Comparison of ENCODE assay signal across 10 mouse cellular contexts in the genomic region with DNA sequence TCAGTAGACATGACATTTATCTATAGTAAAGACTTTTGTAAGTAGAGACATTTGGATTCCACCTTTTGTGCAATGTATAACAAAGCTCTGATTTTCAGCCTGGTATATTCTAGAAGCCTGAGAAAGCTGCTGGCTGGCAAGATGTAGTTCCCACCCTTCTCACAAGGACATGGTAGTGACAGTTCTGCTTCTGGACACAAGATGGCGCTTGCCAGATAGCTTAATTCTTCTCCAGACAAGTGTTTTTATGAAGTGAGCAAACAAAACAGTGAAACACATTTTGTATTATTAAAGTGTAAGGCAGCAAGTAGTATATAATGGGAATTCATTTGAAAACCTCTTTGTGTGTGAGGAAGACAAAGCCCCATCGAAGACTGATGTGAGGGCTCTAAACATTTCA. TPM values are rescaled to one million over a fixed set of nuclear protein-coding genes. Genes with fewer than 3 reads are reported as not detected.
A peak's percentile ranks its signal among the peaks of the same experiment; 100 is the strongest.
DNase-seq lines count a peak whose midpoint lies in the region; ATAC-seq and TF ChIP-seq lines count a peak whose summit lies in the region.
"Had no signal": no experiment of that assay in that cellular context is flagged by ENCODE, and none has a peak within 500 bp of the region (broad histone marks: within the 10 kb centered on the region; RNA-seq: fewer than 3 reads in every experiment).

No protein-coding gene starts in this region.

- intact Hi-C loops in left cerebral cortex, postnatal 10 days (cut with DNase I), result no loop called here

- no peaks in the 10 kb centered on the region for H3K4me1 ChIP-seq in kidney, embryonic 15.5 days
- peaks cover 0 to 6% of the 10 kb centered on the region in 2 experiments; a peak in 3 of 4 replicates for H3K4me1 ChIP-seq in MEL (ENCODE audit: control insufficient read depth in 1 of 2, insufficient read depth in 2 of 2, low read length in 2 of 2)
- no peaks in the 10 kb centered on the region for H3K4me1 ChIP-seq in neural tube, embryonic 14.5 days (ENCODE audit: control insufficient read depth, insufficient read depth, low read length)
- H3K4me1 ChIP-seq: embryonic facial prominence, embryonic 13.5 days; limb, embryonic 15.5 days had no signal

- no peaks in the 10 kb centered on the region for H3K36me3 ChIP-seq in kidney, embryonic 15.5 days
- H3K36me3 ChIP-seq in MEL (ENCODE audit: control insufficient read depth in 1 of 2, insufficient read depth in 2 of 2, low read length in 2 of 2), result peaks cover 0 to 7% of the 10 kb centered on the region in 2 experiments; a peak in 2 of 4 replicates
- no peaks in the 10 kb centered on the region for H3K36me3 ChIP-seq in neural tube, embryonic 14.5 days (ENCODE audit: control insufficient read depth, insufficient read depth, low read length)
- H3K36me3 ChIP-seq: embryonic facial prominence, embryonic 13.5 days; limb, embryonic 15.5 days had no signal

- no peak overlapping the region for H3K27ac ChIP-seq in kidney, embryonic 15.5 days
- no peak overlapping the region for H3K27ac ChIP-seq in MEL (ENCODE audit: control insufficient read depth, low read depth, low read length)
- H3K27ac ChIP-seq in neural tube, embryonic 14.5 days (ENCODE audit: low read depth, low read length), result no peak overlapping the region
- H3K27ac ChIP-seq: embryonic facial prominence, embryonic 13.5 days; limb, embryonic 15.5 days had no signal

- no peak overlapping the region for H3K4me3 ChIP-seq in kidney, embryonic 15.5 days (replicated peaks)
- no peak overlapping the region for H3K4me3 ChIP-seq in MEL (ENCODE audit: control insufficient read depth in 1 of 2, insufficient read depth in 1 of 2, low read depth in 2 of 2, low read length in 2 of 2)
- no peak overlapping the region for H3K4me3 ChIP-seq in neural tube, embryonic 14.5 days (ENCODE audit: low read depth, low read length)
- H3K4me3 ChIP-seq: embryonic facial prominence, embryonic 13.5 days; limb, embryonic 15.5 days had no signal

- 31% methylated on average over 2 of the region's 2 CpGs for WGBS in kidney, embryonic 15.5 days
- WGBS in neural tube, embryonic 14.5 days, result 36% methylated on average over 2 of the region's 2 CpGs

- ATAC-seq in kidney, embryonic 15.5 days (replicated peaks; ENCODE audit: low FRiP score), result no peak
- ATAC-seq in granulocyte monocyte progenitor cell, adult 5-6 weeks (replicated peaks; ENCODE audit: poor library complexity, severe bottlenecking), result peak; percentile 69
- peak; percentile 52; the same call in 1 of the 2 replicates for ATAC-seq in neural tube, embryonic 14.5 days (ENCODE audit: low read depth)

- peak; percentile 8 for DNase-seq in kidney, adult 11 months
- peak; percentile 81 for DNase-seq in MEL (ENCODE audit: low read depth, low spot score)
- peak; percentile 40 for DNase-seq in c-Kit-positive CD71-positive TER-119-positive erythroid progenitor cells, embryonic 14.5 days (ENCODE audit: low spot score)
- peak; percentile 34 to 39 for DNase-seq in left cerebral cortex, postnatal 10 days (ENCODE audit: extremely low spot score in 1 of 2, low spot score in 2 of 2)
- DNase-seq in thymus, postnatal 10 days (ENCODE audit: low spot score in 2 of 2), result no peak

- H3K79me2 ChIP-seq in MEL (ENCODE audit: control insufficient read depth, insufficient read depth, low read length, poor library complexity), result no peaks in the 10 kb centered on the region

- TF ChIP-seq CTCF in MEL (IDR thresholded peaks at IDR 0.05 in 2 of 3, conservative IDR thresholded peaks at IDR 0.05 in 1 of 3; ENCODE audit: control insufficient read depth in 1 of 3, insufficient read depth in 1 of 3, low read depth in 2 of 3, low read length in 3 of 3, poor library complexity in 1 of 3, severe bottlenecking in 1 of 3), result peak; percentile 53 to 76 (median 74)

- no peak overlapping the region for H3K9ac ChIP-seq in kidney, embryonic 15.5 days
- H3K9ac ChIP-seq in MEL (ENCODE audit: control insufficient read depth, low read depth, low read length, poor library complexity, severe bottlenecking), result no peak overlapping the region
- H3K9ac ChIP-seq in neural tube, embryonic 14.5 days (replicated peaks; ENCODE audit: low read depth, low read length), result no peak overlapping the region
- H3K9ac ChIP-seq: embryonic facial prominence, embryonic 13.5 days; limb, embryonic 15.5 days had no signal

- H3K4me2 ChIP-seq in kidney, embryonic 15.5 days, result no peak overlapping the region
- no peak overlapping the region for H3K4me2 ChIP-seq in neural tube, embryonic 14.5 days (ENCODE audit: low read depth, low read length)

- peak; percentile 53 for TF ChIP-seq RAD21 in MEL (IDR thresholded peaks at IDR 0.05; ENCODE audit: low read depth, low read length)

- no peak for TF ChIP-seq POLR2A in MEL (IDR thresholded peaks at IDR 0.05; ENCODE audit: control insufficient read depth in 1 of 2, insufficient read depth in 1 of 2, low read depth in 1 of 2, low read length in 2 of 2, poor library complexity in 1 of 2)

- peaks cover 7% of the 10 kb centered on the region for H3K27me3 ChIP-seq in kidney, embryonic 15.5 days
- H3K27me3 ChIP-seq in MEL (ENCODE audit: control insufficient read depth in 1 of 2, insufficient read depth in 2 of 2, low read length in 2 of 2), result no peaks in the 10 kb centered on the region; a peak in 1 of 4 replicates
- no peaks in the 10 kb centered on the region for H3K27me3 ChIP-seq in neural tube, embryonic 14.5 days (ENCODE audit: control insufficient read depth, insufficient read depth, low read length)
- H3K27me3 ChIP-seq: limb, embryonic 15.5 days had no signal

- TF ChIP-seq EP300 in MEL (IDR thresholded peaks at IDR 0.05; ENCODE audit: low read depth in 1 of 2, low read length in 2 of 2), result no peak

- H3K9me3 ChIP-seq in kidney, embryonic 15.5 days (replicated peaks), result no peaks in the 10 kb centered on the region
- no peaks in the 10 kb centered on the region for H3K9me3 ChIP-seq in MEL (replicated peaks; ENCODE audit: insufficient read depth, low read length)
- no peaks in the 10 kb centered on the region for H3K9me3 ChIP-seq in neural tube, embryonic 14.5 days (ENCODE audit: control insufficient read depth, low read length)
- H3K9me3 ChIP-seq: embryonic facial prominence, embryonic 13.5 days; limb, embryonic 15.5 days had no signal

TF ChIP-seq in MEL, 35 proteins besides CTCF, POLR2A, EP300 and RAD21:
- TF ChIP-seq SMC3 (IDR thresholded peaks at IDR 0.05; ENCODE audit: low read depth, low read length) (peak; percentile 75), CHD2 (IDR thresholded peaks at IDR 0.05; ENCODE audit: low read length) (no peak)

RNA-seq across cellular contexts. Expression of a gene that starts 9.2 kb away (rescaled TPM):
- 14.0 and 15.3 TPM in 2 replicates for polyA plus RNA-seq in kidney, embryonic 15.5 days (2015; fragmentation: Nextera tagmentation; extraction: Ambion mirVana)
- total RNA-seq in MEL (2012; rRNA removed), result 0.92 and 0.98 TPM in 2 replicates
- polyA plus RNA-seq in MEL (2012; ENCODE audit: insufficient read depth in 1 of 2, insufficient read length in 2 of 2, low read depth in 1 of 2, low replicate concordance in 2 of 2, missing spikeins in 1 of 2), result under 1 TPM in 1 of 2 experiments, not detected in 1; 0.56 TPM
- total RNA-seq in granulocyte monocyte progenitor cell, adult 5-6 weeks (2014; fragmentation: Nextera tagmentation), result 0.24 TPM in 1 of 2 replicates, not detected in the other
- not detected in 2 replicates for total RNA-seq in granulocyte monocyte progenitor cell, adult 5-6 weeks (2017)
- total RNA-seq in left cerebral cortex, postnatal 10 days (2021), result 1 to 10 TPM; 4.0 to 5.5 TPM
- 10.9 and 12.8 TPM in 2 replicates for polyA plus RNA-seq in neural tube, embryonic 14.5 days (2014; fragmentation: Nextera tagmentation; extraction: Ambion mirVana)

RNA-seq across cellular contexts. Expression of a gene that starts 40.0 kb away (rescaled TPM):
- polyA plus RNA-seq in kidney, embryonic 15.5 days (2015; fragmentation: Nextera tagmentation; extraction: Ambion mirVana), result not detected in 2 replicates
- not detected in 2 replicates for total RNA-seq in MEL (2012; rRNA removed)
- polyA plus RNA-seq in MEL (2012; ENCODE audit: insufficient read depth in 1 of 2, insufficient read length in 2 of 2, low read depth in 1 of 2, low replicate concordance in 2 of 2, missing spikeins in 1 of 2), result under 1 TPM in 1 of 2 experiments, not detected in 1; 0.15 TPM
- not detected in 2 replicates for total RNA-seq in granulocyte monocyte progenitor cell, adult 5-6 weeks (2014; fragmentation: Nextera tagmentation)
- total RNA-seq in granulocyte monocyte progenitor cell, adult 5-6 weeks (2017), result not detected in 2 replicates
- not detected for total RNA-seq in left cerebral cortex, postnatal 10 days (2021)
- not detected in 2 replicates for polyA plus RNA-seq in neural tube, embryonic 14.5 days (2014; fragmentation: Nextera tagmentation; extraction: Ambion mirVana)
- polyA plus RNA-seq: embryonic facial prominence, embryonic 13.5 days; limb, embryonic 15.5 days had no signal

Comparison
In these comparisons a context has a peak if more than half of its experiments do, and no peak if none do; other contexts are left out.
1. DNase-seq: peak in kidney, adult 11 months (single experiment), MEL (single experiment), c-Kit-positive CD71-positive TER-119-positive erythroid progenitor cells, embryonic 14.5 days (single experiment) and left cerebral cortex, postnatal 10 days (2 of 2); none in thymus, postnatal 10 days (0 of 2).